Mouse (Mus musculus) midbrain, postnatal 0 days (tissue): ENCODE measurements around the gene Vstm2l. TPM values are rescaled to one million over a fixed set of nuclear protein-coding genes. Genes with fewer than 3 reads are reported as not detected.

Experiments used
- ATAC-seq: fragments of 200-750 bp; cut with Nextera tagmentation; 2 replicates; pipeline ENCODE4 v1.8.0; 2017; ENCODE audit warnings: moderate number of reproducible peaks, mild to moderate bottlenecking, moderate TSS enrichment, moderate library complexity; ENCODE audit not compliant: low FRiP score
- DNase-seq: peaks from one replicate; pipeline ENCODE4 v3.0.0-alpha.2; 2015; ENCODE audit warnings: low spot score
- H3K27ac ChIP-seq: fragments of 300-500 bp; sonication (generic); 2 replicates; pipeline ENCODE4 v1.5.1; 2014; ENCODE audit warnings: low read depth, mild to moderate bottlenecking, low read length, mixed read lengths
- H3K27me3 ChIP-seq: fragments of 300-500 bp; sonication (generic); 2 replicates; pipeline ENCODE4 v1.6.1; 2014; ENCODE audit warnings: low read length, control low read depth, mixed read lengths; ENCODE audit not compliant: insufficient read depth
- H3K36me3 ChIP-seq: fragments of 300-500 bp; sonication (generic); 2 replicates; pipeline ENCODE4 v1.6.1; 2014; ENCODE audit warnings: low read length, control low read depth, mixed read lengths; ENCODE audit not compliant: insufficient read depth
- H3K4me1 ChIP-seq: fragments of 300-500 bp; sonication (generic); 2 replicates; pipeline ENCODE4 v1.6.1; 2014; ENCODE audit warnings: mild to moderate bottlenecking, control low read depth, antibody characterized with exemption, low read length, mixed read lengths; ENCODE audit not compliant: insufficient read depth
- H3K4me2 ChIP-seq: fragments of 300-500 bp; sonication (generic); 2 replicates; pipeline ENCODE4 v1.6.1; 2014; ENCODE audit warnings: low read depth, mild to moderate bottlenecking, low read length, mixed read lengths; ENCODE audit not compliant: poor library complexity, severe bottlenecking
- H3K4me3 ChIP-seq: fragments of 300-500 bp; sonication (generic); 2 replicates; pipeline ENCODE4 v1.5.1; 2014; ENCODE audit warnings: low read depth, mild to moderate bottlenecking, low read length, moderate library complexity
- H3K9ac ChIP-seq: fragments of 300-500 bp; sonication (generic); replicated peaks from 2 replicates; pipeline ENCODE4 v1.6.1; 2014; ENCODE audit warnings: mild to moderate bottlenecking, low read length, moderate library complexity, mixed read lengths; ENCODE audit not compliant: poor library complexity, severe bottlenecking
- H3K9me3 ChIP-seq: fragments of 300-500 bp; sonication (generic); 2 replicates; pipeline ENCODE4 v1.6.1; 2016; ENCODE audit warnings: low read length, control low read depth
- CTCF ChIP-seq: IDR thresholded peaks from 2 replicates; pipeline ENCODE4 v1.5.1; 2016; ENCODE audit warnings: antibody characterized with exemption, mild to moderate bottlenecking
- WGBS: fragments of 180-500 bp; shearing (Covaris S2); extraction: QIAGEN DNeasy Blood & Tissue Kit; methylation state at CpG from one replicate; pipeline ENCODE4 v1.1.7; 2014; 5-methylcytosine and 5-hydroxymethylcytosine counted together
- polyA plus RNA-seq: library from polyadenylated mRNA; unstranded; fragments of >200 nt; fragmentation: Nextera tagmentation; extraction: Ambion mirVana; gene quantifications from 2 replicates; pipeline ENCODE4 v1.2.1, GENCODE M21; 2015
- total RNA-seq: library from RNA; depleted of rRNA; stranded (reverse); fragments of >200 nt; gene quantifications from 2 replicates; pipeline ENCODE4 v1.2.3, GENCODE M21; 2014

Vstm2l gene
- total and polyA plus RNA-seq, 2 experiments from 2014 or later, result 61.8 to 393 TPM

GRCm38 (mm10) chr2:157953978-157954377 is 39.5 kb downstream of the Vstm2l start:
- ATAC-seq (no peak), DNase-seq (no peak)
- Histone ChIP-seq H3K4me1 (no peaks in the 10 kb centered on the region), H3K9me3 (no peaks in the 10 kb centered on the region), H3K4me3 (no peak overlapping the region), H3K36me3 (no peaks in the 10 kb centered on the region), H3K27ac (no peak overlapping the region), H3K27me3 (no peaks in the 10 kb centered on the region), H3K9ac (no peak overlapping the region), H3K4me2 (no peak overlapping the region)
- 76% methylated on average over 5 of the region's 5 CpGs for WGBS
- TF ChIP-seq CTCF, result no peak

- no peak for TF ChIP-seq CTCF
- Histone ChIP-seq H3K4me3 (no peak overlapping the region), H3K4me2 (no peak overlapping the region), H3K4me1 (no peaks in the 10 kb centered on the region), H3K27me3 (no peaks in the 10 kb centered on the region), H3K36me3 (no peaks in the 10 kb centered on the region), H3K9ac (no peak overlapping the region), H3K27ac (no peak overlapping the region), H3K9me3 (no peaks in the 10 kb centered on the region)
- ATAC-seq (no peak), DNase-seq (no peak)
- WGBS, result 20% methylated on average over 2 of the region's 2 CpGs
Measured at GRCm38 (mm10) chr2:157957707-157958108, 43.3 kb downstream of the Vstm2l start.

GRCm38 (mm10) chr2:157967856-157968255 is 53.4 kb downstream of the Vstm2l start:
- Histone ChIP-seq H3K27ac (no peak overlapping the region), H3K9ac (no peak overlapping the region), H3K4me2 (no peak overlapping the region), H3K4me3 (no peak overlapping the region), H3K27me3 (no peaks in the 10 kb centered on the region), H3K9me3 (no peaks in the 10 kb centered on the region), H3K4me1 (peaks cover 3% of the 10 kb centered on the region), H3K36me3 (no peaks in the 10 kb centered on the region)
- ATAC-seq (no peak), DNase-seq (no peak)
- WGBS, result 37% methylated on average over 3 of the region's 3 CpGs
- no peak for TF ChIP-seq CTCF

- DNase-seq, result peak; percentile 24
- no peak overlapping the region for H3K4me3 ChIP-seq
- H3K9ac ChIP-seq, result no peak overlapping the region
- peaks cover 9% of the 10 kb centered on the region for H3K4me1 ChIP-seq
- no peaks in the 10 kb centered on the region for H3K36me3 ChIP-seq
- no peak overlapping the region for H3K4me2 ChIP-seq
- WGBS, result 43% methylated on average over 6 of the region's 6 CpGs
- ATAC-seq, result no peak
- H3K27me3 ChIP-seq, result no peaks in the 10 kb centered on the region
- TF ChIP-seq CTCF, result peak; percentile 16; the same call in 1 of the 2 replicates
- H3K27ac ChIP-seq, result no peak overlapping the region
- H3K9me3 ChIP-seq, result no peaks in the 10 kb centered on the region
Measured at GRCm38 (mm10) chr2:157970124-157970523, 55.7 kb downstream of the Vstm2l start.

GRCm38 (mm10) chr2:157970669-157971068 is 56.2 kb downstream of the Vstm2l start:
- Histone ChIP-seq H3K4me2 (no peak overlapping the region), H3K27me3 (no peaks in the 10 kb centered on the region), H3K4me3 (no peak overlapping the region), H3K27ac (no peak overlapping the region), H3K4me1 (peaks cover 13% of the 10 kb centered on the region), H3K36me3 (no peaks in the 10 kb centered on the region), H3K9me3 (no peaks in the 10 kb centered on the region), H3K9ac (no peak overlapping the region)
- no peak for TF ChIP-seq CTCF
- DNase-seq (peak; percentile 42), ATAC-seq (no peak)
- WGBS, result 23% methylated on average over 3 of the region's 3 CpGs

- no peak for ATAC-seq
- TF ChIP-seq CTCF, result peak; percentile 26; the same call in 1 of the 2 replicates
- Histone ChIP-seq H3K4me2 (peak overlapping the region; percentile 35; the same call in 1 of the 2 replicates), H3K27ac (peak overlapping the region; percentile 47; the same call in 1 of the 2 replicates), H3K9me3 (no peaks in the 10 kb centered on the region), H3K4me3 (no peak overlapping the region), H3K27me3 (no peaks in the 10 kb centered on the region), H3K9ac (no peak overlapping the region; the same call in 1 of the 2 replicates), H3K4me1 (peaks cover 13% of the 10 kb centered on the region), H3K36me3 (no peaks in the 10 kb centered on the region)
- WGBS, result 7% methylated on average over 23 of the region's 23 CpGs
- DNase-seq, result peak; percentile 28
Measured at GRCm38 (mm10) chr2:157974604-157975501, 60.4 kb downstream of the Vstm2l start.
